Mouse (Mus musculus): ENCODE measurements around the gene Dhx32. TPM values are rescaled to one million over a fixed set of nuclear protein-coding genes. Genes with fewer than 3 reads are reported as not detected.

Gene Dhx32
- polyA plus RNA-seq, 1 experiment: 20.8 TPM

DNA sequence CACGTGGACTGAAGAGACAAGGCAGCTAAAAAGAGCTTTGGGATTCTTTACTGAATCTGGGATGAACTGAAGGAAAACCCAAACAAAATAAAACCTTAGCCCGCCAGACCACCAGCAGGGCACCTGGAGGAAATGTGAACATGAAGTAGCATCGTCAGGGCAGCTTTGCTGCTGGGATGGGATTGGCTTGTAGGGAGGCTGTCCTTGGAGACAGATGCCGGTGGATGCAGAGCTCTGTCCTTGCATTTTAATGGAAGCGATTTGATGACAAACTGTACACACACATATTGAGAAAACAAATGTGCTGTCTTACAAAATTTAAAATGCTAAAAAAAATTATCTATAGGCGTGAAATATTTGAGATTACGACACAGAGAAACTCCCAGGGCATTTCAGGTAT is 30.4 kb upstream of the Dhx32 start:
- Histone ChIP-seq H3K27ac (ENCODE audit: control insufficient read depth, insufficient read depth, low read length) (no peak overlapping the region), H3K27me3 (ENCODE audit: control insufficient read depth, insufficient read depth, low read length) (no peaks in the 10 kb centered on the region), H3K36me3 (ENCODE audit: control insufficient read depth, insufficient read depth, low read length) (no peaks in the 10 kb centered on the region), H3K4me3 (ENCODE audit: control insufficient read depth, insufficient read depth, low read length) (no peak overlapping the region), H3K4me1 (replicated peaks; ENCODE audit: control insufficient read depth, insufficient read depth, low read length) (no peaks in the 10 kb centered on the region)
- TF ChIP-seq CTCF (IDR thresholded peaks at IDR 0.05; ENCODE audit: borderline replicate concordance, control insufficient read depth, extremely low read depth, insufficient read depth, low read length, poor library complexity) (no peak), POLR2A (IDR thresholded peaks at IDR 0.05; ENCODE audit: control insufficient read depth, extremely low read depth, insufficient read depth, low read length, poor library complexity) (no peak)
- 84% methylated on average over 7 of the region's 7 CpGs for WGBS
- DNase-seq: no peak

DNA sequence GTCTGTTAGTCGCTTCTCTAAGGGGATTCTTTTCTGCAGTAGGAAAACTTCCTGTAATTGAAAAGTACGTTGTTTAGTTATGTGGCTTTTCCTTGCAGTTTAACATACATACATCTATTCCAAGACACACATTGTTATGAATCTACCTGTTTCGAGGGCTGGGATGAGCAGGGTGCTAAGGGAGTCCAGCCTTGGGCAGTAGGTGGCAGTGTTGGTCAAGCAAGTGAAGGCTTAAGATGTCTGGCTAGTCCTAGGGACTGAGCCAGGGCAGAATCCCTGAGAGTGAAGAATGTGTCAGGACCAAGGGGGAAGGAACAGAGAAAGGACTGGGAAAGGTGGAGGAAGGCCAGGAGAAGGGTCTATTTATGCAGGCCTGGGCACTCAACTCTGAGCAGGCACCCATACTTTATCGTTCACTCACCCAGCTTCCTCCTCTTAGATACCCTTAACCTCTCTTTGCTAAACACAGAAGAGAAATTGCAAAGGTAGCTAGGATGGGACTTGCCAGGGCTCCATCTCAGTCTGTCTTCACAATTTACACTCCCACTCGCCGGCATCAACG is 23.2 kb upstream of the Dhx32 start:
- Histone ChIP-seq H3K36me3 (ENCODE audit: control insufficient read depth, insufficient read depth, low read length) (no peaks in the 10 kb centered on the region), H3K4me1 (replicated peaks; ENCODE audit: control insufficient read depth, insufficient read depth, low read length) (no peaks in the 10 kb centered on the region), H3K27me3 (ENCODE audit: control insufficient read depth, insufficient read depth, low read length) (no peaks in the 10 kb centered on the region), H3K4me3 (ENCODE audit: control insufficient read depth, insufficient read depth, low read length) (no peak overlapping the region), H3K27ac (ENCODE audit: control insufficient read depth, insufficient read depth, low read length) (no peak overlapping the region)
- peak; percentile 36 for DNase-seq
- 63% methylated on average over 7 of the region's 7 CpGs for whole genome bisulfite sequencing
- TF ChIP-seq CTCF (IDR thresholded peaks at IDR 0.05; ENCODE audit: borderline replicate concordance, control insufficient read depth, extremely low read depth, insufficient read depth, low read length, poor library complexity) (no peak), POLR2A (IDR thresholded peaks at IDR 0.05; ENCODE audit: control insufficient read depth, extremely low read depth, insufficient read depth, low read length, poor library complexity) (no peak)

DNA sequence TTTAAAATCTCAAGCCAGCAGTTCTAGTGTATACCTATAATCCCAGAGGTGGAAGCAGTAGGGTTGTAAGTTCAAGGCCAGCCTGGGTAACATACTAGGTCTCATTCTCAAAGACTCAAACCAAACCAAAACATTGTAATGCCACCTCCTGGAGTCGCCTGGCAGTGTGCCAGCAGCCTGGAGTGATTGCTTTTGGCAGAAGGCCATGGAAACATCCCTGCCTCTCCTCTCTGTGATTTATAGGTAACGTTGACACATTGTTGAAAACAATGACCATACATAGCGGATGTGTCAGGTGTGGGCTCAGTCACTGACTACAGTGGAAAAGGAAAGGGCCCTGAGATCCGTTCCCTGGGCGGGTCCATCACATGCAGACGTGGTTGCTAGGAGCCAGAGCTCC is 19.3 kb upstream of the Dhx32 start:
- no peaks in the 10 kb centered on the region for H3K4me1 ChIP-seq (replicated peaks; ENCODE audit: control insufficient read depth, insufficient read depth, low read length)
- TF ChIP-seq CTCF (IDR thresholded peaks at IDR 0.05; ENCODE audit: borderline replicate concordance, control insufficient read depth, extremely low read depth, insufficient read depth, low read length, poor library complexity) (no peak), POLR2A (IDR thresholded peaks at IDR 0.05; ENCODE audit: control insufficient read depth, extremely low read depth, insufficient read depth, low read length, poor library complexity) (no peak)
- H3K4me3 ChIP-seq (ENCODE audit: control insufficient read depth, insufficient read depth, low read length): no peak overlapping the region
- no peaks in the 10 kb centered on the region for H3K36me3 ChIP-seq (ENCODE audit: control insufficient read depth, insufficient read depth, low read length)
- H3K27ac ChIP-seq (ENCODE audit: control insufficient read depth, insufficient read depth, low read length): no peak overlapping the region
- no peak for DNase-seq
- 80% methylated on average over 6 of the region's 6 CpGs for WGBS
- H3K27me3 ChIP-seq (ENCODE audit: control insufficient read depth, insufficient read depth, low read length): no peaks in the 10 kb centered on the region

DNA sequence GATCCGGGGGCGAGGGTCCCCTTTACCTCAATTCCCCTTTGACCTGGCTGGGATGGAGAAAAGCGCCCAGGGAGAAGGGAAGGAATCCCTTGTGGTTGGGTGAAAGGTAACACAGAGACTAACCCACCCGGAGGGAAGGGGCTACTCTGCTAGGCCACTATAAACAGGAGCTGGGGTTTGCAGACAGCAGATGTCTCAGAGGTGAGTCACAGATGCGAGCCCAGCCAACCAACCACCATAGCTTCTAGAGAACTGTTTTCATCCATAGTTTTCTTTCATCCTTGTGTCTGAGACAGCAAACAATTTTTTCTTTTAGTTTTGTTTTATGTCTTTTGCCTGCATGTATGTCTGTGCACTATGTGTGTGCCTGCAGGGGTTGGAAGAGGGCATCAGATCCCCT is 17.4 kb upstream of the Dhx32 start:
- 82% methylated on average over 5 of the region's 5 CpGs for WGBS
- TF ChIP-seq POLR2A (IDR thresholded peaks at IDR 0.05; ENCODE audit: control insufficient read depth, extremely low read depth, insufficient read depth, low read length, poor library complexity) (no peak), CTCF (IDR thresholded peaks at IDR 0.05; ENCODE audit: borderline replicate concordance, control insufficient read depth, extremely low read depth, insufficient read depth, low read length, poor library complexity) (no peak)
- Histone ChIP-seq H3K4me3 (ENCODE audit: control insufficient read depth, insufficient read depth, low read length) (no peak overlapping the region), H3K36me3 (ENCODE audit: control insufficient read depth, insufficient read depth, low read length) (no peaks in the 10 kb centered on the region), H3K4me1 (replicated peaks; ENCODE audit: control insufficient read depth, insufficient read depth, low read length) (no peaks in the 10 kb centered on the region), H3K27me3 (ENCODE audit: control insufficient read depth, insufficient read depth, low read length) (no peaks in the 10 kb centered on the region), H3K27ac (ENCODE audit: control insufficient read depth, insufficient read depth, low read length) (no peak overlapping the region)
- no peak for DNase-seq

DNA sequence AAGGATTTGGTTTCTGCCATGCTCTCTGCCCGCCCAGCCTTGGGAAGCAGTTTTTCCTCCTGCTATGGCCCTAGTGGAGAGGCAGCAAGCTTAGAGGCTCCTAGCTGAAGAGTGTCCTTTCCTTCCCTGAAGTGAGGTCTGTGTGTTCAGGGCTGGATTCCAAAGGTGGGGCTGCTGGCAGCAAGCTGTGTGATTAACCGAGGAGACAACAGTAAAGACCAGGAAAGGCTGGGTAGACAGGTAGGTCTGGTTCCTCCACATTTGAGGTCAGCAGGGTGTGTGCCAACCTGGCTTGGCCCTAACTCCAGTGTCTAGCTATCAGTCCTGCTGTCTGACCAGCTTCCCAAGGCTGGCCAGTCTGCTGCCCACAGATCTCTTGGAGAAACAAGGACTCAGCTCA is 12.2 kb upstream of the Dhx32 start:
- H3K36me3 ChIP-seq (ENCODE audit: control insufficient read depth, insufficient read depth, low read length): no peaks in the 10 kb centered on the region
- 97% methylated on average over 2 of the region's 2 CpGs for WGBS
- no peaks in the 10 kb centered on the region for H3K27me3 ChIP-seq (ENCODE audit: control insufficient read depth, insufficient read depth, low read length)
- no peak overlapping the region for H3K4me3 ChIP-seq (ENCODE audit: control insufficient read depth, insufficient read depth, low read length)
- TF ChIP-seq CTCF (IDR thresholded peaks at IDR 0.05; ENCODE audit: borderline replicate concordance, control insufficient read depth, extremely low read depth, insufficient read depth, low read length, poor library complexity) (no peak), POLR2A (IDR thresholded peaks at IDR 0.05; ENCODE audit: control insufficient read depth, extremely low read depth, insufficient read depth, low read length, poor library complexity) (no peak)
- no peak overlapping the region for H3K27ac ChIP-seq (ENCODE audit: control insufficient read depth, insufficient read depth, low read length)
- DNase-seq: no peak
- no peaks in the 10 kb centered on the region for H3K4me1 ChIP-seq (replicated peaks; ENCODE audit: control insufficient read depth, insufficient read depth, low read length)

DNA sequence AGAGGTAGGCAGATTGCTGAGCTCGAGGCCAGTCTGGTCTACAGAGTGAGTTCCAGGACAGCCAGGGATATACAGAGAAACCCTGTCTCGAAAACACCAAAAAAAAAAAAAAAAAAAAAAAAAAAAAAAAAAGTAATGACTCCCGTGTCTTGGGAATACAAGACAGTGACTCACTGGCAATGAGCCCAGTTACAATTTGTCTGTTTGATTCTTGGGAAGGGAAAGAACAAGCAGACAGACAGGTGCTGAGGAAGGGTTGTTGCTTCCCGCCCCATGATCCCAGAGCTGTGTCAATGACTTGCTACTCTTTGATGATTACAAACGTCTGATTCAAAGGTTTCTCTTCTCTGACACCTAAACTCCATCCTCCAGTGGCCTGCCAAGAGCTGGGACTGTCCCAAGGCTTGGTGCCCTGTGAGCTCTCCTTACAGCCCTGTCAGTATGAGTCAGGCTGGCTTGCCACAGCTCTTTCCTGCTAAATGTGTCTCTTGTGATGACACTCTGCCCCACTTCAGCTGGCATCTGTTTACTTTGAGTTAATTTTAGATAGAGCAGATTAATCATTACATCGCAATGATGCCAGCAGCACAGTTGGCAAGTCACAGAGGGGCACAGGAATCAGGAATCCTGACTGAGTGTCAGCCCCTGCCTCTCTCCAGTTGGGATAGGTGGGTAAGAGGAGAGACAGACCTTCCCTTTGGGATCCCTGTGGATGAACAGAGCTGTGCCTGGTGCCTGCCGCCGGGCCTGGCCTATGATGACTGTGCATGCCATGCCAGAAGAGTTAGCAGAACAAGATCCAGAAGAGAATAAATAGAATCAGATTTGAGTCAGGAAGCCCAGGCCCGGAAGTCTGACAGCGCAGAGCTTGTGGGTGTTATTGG is 11.0 kb upstream of the Dhx32 start:
- H3K27ac ChIP-seq (ENCODE audit: control insufficient read depth, insufficient read depth, low read length): no peak overlapping the region
- H3K4me1 ChIP-seq (replicated peaks; ENCODE audit: control insufficient read depth, insufficient read depth, low read length): no peaks in the 10 kb centered on the region
- no peak for TF ChIP-seq CTCF (IDR thresholded peaks at IDR 0.05; ENCODE audit: borderline replicate concordance, control insufficient read depth, extremely low read depth, insufficient read depth, low read length, poor library complexity)
- no peak for TF ChIP-seq POLR2A (IDR thresholded peaks at IDR 0.05; ENCODE audit: control insufficient read depth, extremely low read depth, insufficient read depth, low read length, poor library complexity)
- H3K4me3 ChIP-seq (ENCODE audit: control insufficient read depth, insufficient read depth, low read length): no peak overlapping the region
- DNase-seq: no peak
- H3K27me3 ChIP-seq (ENCODE audit: control insufficient read depth, insufficient read depth, low read length): no peaks in the 10 kb centered on the region
- 74% methylated on average over 10 of the region's 10 CpGs for WGBS
- H3K36me3 ChIP-seq (ENCODE audit: control insufficient read depth, insufficient read depth, low read length): no peaks in the 10 kb centered on the region

Data from thymus, adult 2 months (tissue).